Mouse (Mus musculus): Measurements from ENCODE around the gene Skint2.

Gene Skint2

GRCm38 (mm10) chr4:112556894-112557293 is at the start of gene Skint2:
Gene Skint2 (plus strand): TSS chr4:112557194.
- TF ChIP-seq POU5F1 (IDR thresholded peaks at IDR 0.05; ENCODE audit: borderline replicate concordance, low read length) (no peak), CTCF (conservative IDR thresholded peaks at IDR 0.05; ENCODE audit: low read length) (no peak), NANOG (IDR thresholded peaks at IDR 0.05; ENCODE audit: borderline replicate concordance, low read length) (no peak)
- Histone ChIP-seq H3K4me3 (replicated peaks; ENCODE audit: low read length) (no peak within 1 kb of the TSS), H3K27me3 (ENCODE audit: insufficient read depth, low read length) (no peaks in the 10 kb centered on the region), H3K4me1 (replicated peaks; ENCODE audit: low read depth, low read length) (no peaks in the 10 kb centered on the region), H3K36me3 (ENCODE audit: insufficient read depth, low read length) (no peaks in the 10 kb centered on the region), H3K9me3 (ENCODE audit: low read length) (no peaks in the 10 kb centered on the region)

All from E14TG2a.4 (cell line).